Mouse (Mus musculus): ENCODE results near the gene 1700014D04Rik. TPM values are rescaled to one million over a fixed set of nuclear protein-coding genes. Genes with fewer than 3 reads are reported as not detected.

Gene 1700014D04Rik
- total and polyA plus RNA-seq, 3 experiments = not detected

DNA sequence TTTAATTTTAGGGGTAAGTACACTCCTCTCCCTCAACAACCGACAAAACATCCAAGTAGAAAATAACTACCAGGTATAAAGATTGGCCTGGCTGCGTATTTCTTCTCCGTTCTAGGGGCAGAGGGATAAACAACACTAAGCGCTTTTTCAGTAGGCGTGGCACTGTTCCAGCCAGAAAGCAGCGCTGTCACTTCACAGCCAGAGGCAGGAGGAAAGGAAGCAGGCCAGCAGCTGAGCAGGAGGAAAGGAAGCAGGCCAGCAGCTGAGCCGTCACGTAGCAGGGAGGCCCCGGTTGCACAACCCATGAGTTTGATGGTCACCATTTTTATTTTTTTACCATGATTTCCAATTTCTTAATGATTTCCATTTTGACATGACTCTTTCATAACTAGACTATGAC is 24.7 kb upstream of the 1700014D04Rik start:
- peaks cover 9 to 32% of the 10 kb centered on the region in 2 experiments; a peak in 3 of 4 replicates for H3K4me1 ChIP-seq (ENCODE audit: control insufficient read depth in 1 of 2, insufficient read depth in 2 of 2)
- no peaks in the 10 kb centered on the region for H3K27me3 ChIP-seq (replicated peaks)
- H3K4me2 ChIP-seq (ENCODE audit: insufficient read depth, low read depth, poor library complexity, severe bottlenecking) = 0 out of 2 replicates have a peak overlapping the region, but pooled peaks have one; percentile 82
- peak overlapping the region; percentile 93; the same call in 1 of the 2 replicates for H3K9ac ChIP-seq (ENCODE audit: insufficient read depth, low read depth)
- peaks cover 27% of the 10 kb centered on the region for H3K79me2 ChIP-seq (replicated peaks; ENCODE audit: control insufficient read depth, extremely low read depth, insufficient read depth, poor library complexity, severe bottlenecking)
- H3K4me3 ChIP-seq (replicated peaks in 1 of 3; ENCODE audit: low read depth in 2 of 3, low read length in 2 of 3, poor library complexity in 1 of 3) = no peak overlapping the region
- in situ Hi-C loops (cut with MboI; ENCODE audit: low pct_ligation_motif_present, low pct_unique_long_range_greater_than_20kb, low sequenced_read_pairs) = no loop called here
- H3K9me3 ChIP-seq (replicated peaks; ENCODE audit: low read length) = no peaks in the 10 kb centered on the region
- peaks cover 24 to 55% of the 10 kb centered on the region in 2 experiments for H3K36me3 ChIP-seq (replicated peaks in 1 of 2; ENCODE audit: control insufficient read depth in 1 of 2, insufficient read depth in 1 of 2, low read length in 1 of 2)
- no peak for TF ChIP-seq JUN (IDR thresholded peaks at IDR 0.05; ENCODE audit: insufficient read depth, low read depth, low read length)
- no peak for TF ChIP-seq USF1 (IDR thresholded peaks at IDR 0.05; ENCODE audit: low read depth, low read length)
- TF ChIP-seq RAD21 (IDR thresholded peaks at IDR 0.05; ENCODE audit: low read depth, low read length) = no peak
- no peak for TF ChIP-seq USF2 (conservative IDR thresholded peaks at IDR 0.05; ENCODE audit: low read depth, low read length)
- no peak for TF ChIP-seq NELFE (IDR thresholded peaks at IDR 0.05; ENCODE audit: low read depth, low read length)
- no peak for TF ChIP-seq E2F4 (IDR thresholded peaks at IDR 0.05; ENCODE audit: insufficient replicate concordance, low read depth, low read length)
- no peak for TF ChIP-seq SIN3A (IDR thresholded peaks at IDR 0.05; ENCODE audit: low read length)
- no peak for TF ChIP-seq MYC (IDR thresholded peaks at IDR 0.05; ENCODE audit: low read depth, low read length)
- no peak for TF ChIP-seq KAT2A (IDR thresholded peaks at IDR 0.05; ENCODE audit: insufficient replicate concordance, low read length)
- no peak for TF ChIP-seq POLR2AphosphoS2 (IDR thresholded peaks at IDR 0.05; ENCODE audit: low read depth, low read length)
- no peak for TF ChIP-seq ZNF384 (IDR thresholded peaks at IDR 0.05; ENCODE audit: low read depth, low read length)
- no peak for TF ChIP-seq ETS1 (conservative IDR thresholded peaks at IDR 0.05; ENCODE audit: low read depth, low read length)
- TF ChIP-seq MAZ (IDR thresholded peaks at IDR 0.05; ENCODE audit: low read depth, low read length) = no peak
- TF ChIP-seq TBP (conservative IDR thresholded peaks at IDR 0.05; ENCODE audit: low read depth, low read length) = no peak
- no peak for TF ChIP-seq MXI1 (IDR thresholded peaks at IDR 0.05; ENCODE audit: low read depth, low read length)
- no peak for TF ChIP-seq RCOR1 (conservative IDR thresholded peaks at IDR 0.05; ENCODE audit: low read depth, low read length)
- no peak for TF ChIP-seq MEF2A (IDR thresholded peaks at IDR 0.05; ENCODE audit: borderline replicate concordance, low read depth, low read length)
- TF ChIP-seq EP300 (IDR thresholded peaks at IDR 0.05; ENCODE audit: low read length) = no peak
- TF ChIP-seq CHD2 (IDR thresholded peaks at IDR 0.05; ENCODE audit: low read length) = no peak
- no peak for DNase-seq (ENCODE audit: extremely low read depth)
- dilution Hi-C loops (cut with MboI; ENCODE audit: extremely low pct_ligation_motif_present, extremely low pct_unique_long_range_greater_than_20kb, low sequenced_read_pairs) = no loop called here
- H3K27ac ChIP-seq (ENCODE audit: insufficient read depth, low read depth) = no peak overlapping the region

DNA sequence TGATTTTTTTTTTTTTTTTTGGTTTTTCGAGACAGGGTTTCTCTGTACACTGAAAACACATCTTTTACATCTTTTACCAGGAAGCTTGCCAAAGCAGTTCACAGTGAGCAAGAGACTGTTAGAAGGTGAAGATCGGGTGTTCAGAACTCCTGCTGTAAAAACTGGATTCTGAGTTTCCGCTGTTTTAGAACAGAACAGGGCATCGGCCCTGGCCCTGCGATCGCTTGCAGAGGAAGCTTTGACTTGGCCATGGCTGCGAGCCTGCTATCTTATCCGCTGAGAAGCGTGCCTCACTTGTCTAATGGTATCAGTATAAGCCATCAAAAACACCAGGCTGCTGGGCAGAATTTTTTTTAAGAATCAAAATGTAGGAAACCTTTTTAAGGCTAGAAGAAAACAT is 24.3 kb upstream of the 1700014D04Rik start:
- Histone ChIP-seq H3K27me3 (replicated peaks) (no peaks in the 10 kb centered on the region), H3K9ac (ENCODE audit: insufficient read depth, low read depth) (peak overlapping the region; percentile 93), H3K79me2 (replicated peaks; ENCODE audit: control insufficient read depth, extremely low read depth, insufficient read depth, poor library complexity, severe bottlenecking) (peaks cover 27% of the 10 kb centered on the region), H3K4me2 (ENCODE audit: insufficient read depth, low read depth, poor library complexity, severe bottlenecking) (peak overlapping the region; percentile 82; the same call in 1 of the 2 replicates), H3K36me3 (replicated peaks in 1 of 2; ENCODE audit: control insufficient read depth in 1 of 2, insufficient read depth in 1 of 2, low read length in 1 of 2) (peaks cover 22 to 54% of the 10 kb centered on the region in 2 experiments), H3K4me3 (replicated peaks in 1 of 3; ENCODE audit: low read depth in 2 of 3, low read length in 2 of 3, poor library complexity in 1 of 3) (peak overlapping the region in 2 of 3 experiments; percentile 94 to 99), H3K27ac (ENCODE audit: insufficient read depth, low read depth) (no peak overlapping the region), H3K9me3 (replicated peaks; ENCODE audit: low read length) (no peaks in the 10 kb centered on the region), H3K4me1 (ENCODE audit: control insufficient read depth in 1 of 2, insufficient read depth in 2 of 2) (peaks cover 9 to 32% of the 10 kb centered on the region in 2 experiments; a peak in 3 of 4 replicates)
- in situ Hi-C loops (cut with MboI; ENCODE audit: low pct_ligation_motif_present, low pct_unique_long_range_greater_than_20kb, low sequenced_read_pairs) (no loop called here), dilution Hi-C loops (cut with MboI; ENCODE audit: extremely low pct_ligation_motif_present, extremely low pct_unique_long_range_greater_than_20kb, low sequenced_read_pairs) (no loop called here)
- TF ChIP-seq POLR2AphosphoS2 (IDR thresholded peaks at IDR 0.05; ENCODE audit: low read depth, low read length) (no peak), TCF12 (IDR thresholded peaks at IDR 0.05; ENCODE audit: low read depth, low read length) (no peak), EP300 (IDR thresholded peaks at IDR 0.05; ENCODE audit: low read length) (0 out of 2 replicates have a peak, but pooled peaks have one; percentile 2)
- no peak for DNase-seq (ENCODE audit: extremely low read depth)
